Mouse (Mus musculus): ENCODE measurements around the gene Bach2. TPM values are rescaled to one million over a fixed set of nuclear protein-coding genes. Genes with fewer than 3 reads are reported as not detected.

Bach2 gene
- polyA plus RNA-seq, 1 experiment from 2014 or later, result 18.8 TPM

DNA sequence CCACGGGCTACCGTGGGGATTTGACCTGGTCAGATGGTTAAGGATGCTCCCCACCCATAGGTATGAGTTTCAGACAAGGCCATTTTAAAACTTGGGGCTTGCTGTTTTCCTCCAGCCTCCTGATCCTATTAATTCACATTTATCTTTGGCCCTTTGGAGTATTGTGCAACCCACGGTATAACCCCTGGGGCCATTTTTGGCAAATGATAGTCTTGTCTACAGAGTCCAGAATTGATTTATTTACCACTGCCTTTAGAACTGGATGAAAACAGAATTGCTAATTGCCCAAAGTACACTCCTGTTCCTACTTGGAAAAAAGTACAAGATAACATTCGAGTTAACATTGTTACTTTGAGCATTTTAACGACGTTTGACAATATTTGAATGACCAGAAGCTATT, 7.0 kb downstream of the Bach2 start:
- H3K4me1 ChIP-seq (ENCODE audit: control insufficient read depth, insufficient read depth, low read length), result peaks cover 57% of the 10 kb centered on the region
- no peak overlapping the region for H3K4me2 ChIP-seq (ENCODE audit: low read length)
- no peaks in the 10 kb centered on the region for H3K36me3 ChIP-seq (ENCODE audit: control insufficient read depth, insufficient read depth, low read length)
- no peak overlapping the region for H3K27ac ChIP-seq (ENCODE audit: low read length)
- H3K9me3 ChIP-seq (replicated peaks; ENCODE audit: control insufficient read depth, low read length, poor library complexity, severe bottlenecking), result no peaks in the 10 kb centered on the region
- no peak for ATAC-seq
- H3K4me3 ChIP-seq (ENCODE audit: low read depth, low read length), result no peak overlapping the region
- H3K9ac ChIP-seq (ENCODE audit: low read depth, low read length), result no peak overlapping the region
- H3K27me3 ChIP-seq (ENCODE audit: control insufficient read depth, insufficient read depth, low read depth, low read length), result no peaks in the 10 kb centered on the region
- WGBS, result 87% methylated on average over 6 of the region's 6 CpGs

DNA sequence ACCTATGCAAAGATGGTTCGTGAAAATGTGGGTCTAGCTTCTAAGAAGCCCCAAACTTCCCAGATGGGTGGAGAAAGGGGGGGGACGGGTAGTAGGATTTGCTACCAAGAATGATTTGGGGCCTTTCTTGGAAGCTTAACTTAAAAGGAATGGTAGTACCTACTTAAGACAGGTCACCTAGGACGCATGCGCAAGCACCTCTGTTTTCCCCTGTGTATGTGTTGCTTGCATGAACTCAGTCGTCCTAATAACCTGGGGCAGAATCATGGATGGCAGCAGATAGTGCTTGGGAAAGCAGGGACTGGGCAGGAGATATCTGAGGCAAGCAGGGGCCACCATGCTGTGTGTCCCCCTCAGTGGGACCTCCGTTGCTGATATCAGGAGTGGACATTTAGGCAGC, 7.4 kb downstream of the Bach2 start:
- no peak overlapping the region for H3K4me3 ChIP-seq (ENCODE audit: low read depth, low read length)
- H3K27me3 ChIP-seq (ENCODE audit: control insufficient read depth, insufficient read depth, low read depth, low read length), result no peaks in the 10 kb centered on the region
- WGBS, result 82% methylated on average over 6 of the region's 6 CpGs
- H3K9ac ChIP-seq (ENCODE audit: low read depth, low read length), result no peak overlapping the region
- H3K36me3 ChIP-seq (ENCODE audit: control insufficient read depth, insufficient read depth, low read length), result no peaks in the 10 kb centered on the region
- H3K4me2 ChIP-seq (ENCODE audit: low read length), result no peak overlapping the region
- no peak overlapping the region for H3K27ac ChIP-seq (ENCODE audit: low read length)
- H3K9me3 ChIP-seq (replicated peaks; ENCODE audit: control insufficient read depth, low read length, poor library complexity, severe bottlenecking), result no peaks in the 10 kb centered on the region
- ATAC-seq, result no peak
- H3K4me1 ChIP-seq (ENCODE audit: control insufficient read depth, insufficient read depth, low read length), result peaks cover 57% of the 10 kb centered on the region

DNA sequence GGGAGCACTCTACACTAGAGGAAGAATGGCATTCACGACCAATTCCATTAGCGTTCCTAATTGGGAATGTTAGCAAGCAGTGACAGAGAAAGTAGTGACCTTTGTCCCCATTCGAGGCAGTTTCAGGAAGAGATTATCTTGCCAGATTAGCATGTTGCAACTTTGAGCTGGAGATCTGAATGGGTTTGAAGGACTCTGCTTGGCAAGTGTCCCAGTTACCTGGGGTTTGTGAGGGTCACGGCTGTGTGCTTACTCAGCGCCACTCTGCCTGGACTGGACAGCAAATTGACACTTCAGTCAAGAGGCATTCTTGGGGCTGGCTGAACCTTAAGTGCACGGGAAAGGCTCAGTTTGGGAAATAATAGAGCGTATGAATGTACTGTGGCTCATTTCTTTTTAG, 8.2 kb downstream of the Bach2 start:
- no peak overlapping the region for H3K9ac ChIP-seq (ENCODE audit: low read depth, low read length)
- H3K4me1 ChIP-seq (ENCODE audit: control insufficient read depth, insufficient read depth, low read length), result peaks cover 55% of the 10 kb centered on the region
- H3K27me3 ChIP-seq (ENCODE audit: control insufficient read depth, insufficient read depth, low read depth, low read length), result no peaks in the 10 kb centered on the region
- WGBS, result 16% methylated on average over 7 of the region's 7 CpGs
- H3K4me3 ChIP-seq (ENCODE audit: low read depth, low read length), result no peak overlapping the region
- H3K36me3 ChIP-seq (ENCODE audit: control insufficient read depth, insufficient read depth, low read length), result no peaks in the 10 kb centered on the region
- no peaks in the 10 kb centered on the region for H3K9me3 ChIP-seq (replicated peaks; ENCODE audit: control insufficient read depth, low read length, poor library complexity, severe bottlenecking)
- H3K4me2 ChIP-seq (ENCODE audit: low read length), result no peak overlapping the region
- 0 out of 2 replicates have a peak overlapping the region, but pooled peaks have one; percentile 5 for H3K27ac ChIP-seq (ENCODE audit: low read length)
- ATAC-seq, result no peak

DNA sequence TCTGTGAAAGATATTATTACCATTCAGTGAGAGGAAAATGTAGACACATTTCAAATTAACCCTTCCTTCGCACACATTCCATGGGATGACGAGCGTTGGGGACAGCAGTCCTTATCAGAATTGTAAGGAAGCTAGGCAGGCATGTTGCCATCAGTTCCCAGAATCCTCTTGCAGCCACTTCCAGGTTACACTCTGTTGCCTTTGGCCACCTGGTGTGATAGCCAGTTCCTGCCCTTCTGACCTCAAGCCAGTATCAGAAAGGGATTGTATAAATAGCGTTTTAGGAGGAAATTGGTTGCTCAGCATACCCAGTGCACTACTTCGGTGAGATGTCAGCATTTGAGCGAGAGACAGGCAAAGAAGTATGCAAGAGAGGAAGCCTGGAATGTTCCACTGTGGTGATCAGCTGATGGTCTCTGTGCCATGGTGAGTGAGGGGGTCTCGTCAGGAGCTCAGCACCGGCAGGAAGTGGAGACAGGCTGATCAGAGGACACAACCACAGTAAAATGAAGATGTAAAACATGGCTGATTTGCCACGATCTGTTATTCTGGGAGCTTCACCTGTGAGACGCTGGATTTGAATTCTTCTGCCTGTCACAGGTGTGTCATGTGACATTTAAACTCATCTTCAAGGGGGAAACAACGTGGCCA, 9.0 kb downstream of the Bach2 start:
- H3K4me2 ChIP-seq (ENCODE audit: low read length), result no peak overlapping the region
- H3K27me3 ChIP-seq (ENCODE audit: control insufficient read depth, insufficient read depth, low read depth, low read length), result no peaks in the 10 kb centered on the region
- H3K4me1 ChIP-seq (ENCODE audit: control insufficient read depth, insufficient read depth, low read length), result peaks cover 53% of the 10 kb centered on the region
- 64% methylated on average over 11 of the region's 11 CpGs for WGBS
- no peaks in the 10 kb centered on the region for H3K9me3 ChIP-seq (replicated peaks; ENCODE audit: control insufficient read depth, low read length, poor library complexity, severe bottlenecking)
- H3K4me3 ChIP-seq (ENCODE audit: low read depth, low read length), result no peak overlapping the region
- H3K36me3 ChIP-seq (ENCODE audit: control insufficient read depth, insufficient read depth, low read length), result no peaks in the 10 kb centered on the region
- no peak for ATAC-seq
- no peak overlapping the region for H3K27ac ChIP-seq (ENCODE audit: low read length)
- H3K9ac ChIP-seq (ENCODE audit: low read depth, low read length), result no peak overlapping the region

DNA sequence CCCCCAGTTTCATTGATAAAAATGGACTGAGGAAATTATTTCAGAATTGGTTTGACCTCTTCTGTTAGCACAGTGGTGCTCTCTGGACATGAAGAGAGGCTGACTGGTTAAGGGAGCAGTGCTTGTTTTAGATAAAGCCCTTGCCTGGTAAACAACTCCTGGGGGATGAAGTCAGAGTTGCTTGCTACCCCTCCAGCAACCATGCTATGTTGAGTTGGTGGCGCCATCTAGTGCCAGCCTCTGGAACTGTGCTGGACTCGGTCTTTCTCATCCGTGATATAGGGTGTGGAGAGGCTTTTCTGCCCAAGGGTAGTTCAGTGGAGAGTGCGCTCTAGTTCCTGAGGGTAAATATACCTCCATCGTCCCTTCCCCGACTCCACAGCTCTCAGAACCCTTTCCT, 9.6 kb downstream of the Bach2 start:
- 42% methylated on average over 6 of the region's 6 CpGs for WGBS
- Histone ChIP-seq H3K27me3 (ENCODE audit: control insufficient read depth, insufficient read depth, low read depth, low read length) (no peaks in the 10 kb centered on the region), H3K4me2 (ENCODE audit: low read length) (no peak overlapping the region), H3K4me3 (ENCODE audit: low read depth, low read length) (no peak overlapping the region), H3K4me1 (ENCODE audit: control insufficient read depth, insufficient read depth, low read length) (peaks cover 48% of the 10 kb centered on the region), H3K27ac (ENCODE audit: low read length) (no peak overlapping the region), H3K9me3 (replicated peaks; ENCODE audit: control insufficient read depth, low read length, poor library complexity, severe bottlenecking) (no peaks in the 10 kb centered on the region), H3K9ac (ENCODE audit: low read depth, low read length) (no peak overlapping the region), H3K36me3 (ENCODE audit: control insufficient read depth, insufficient read depth, low read length) (no peaks in the 10 kb centered on the region)
- ATAC-seq, result no peak

DNA sequence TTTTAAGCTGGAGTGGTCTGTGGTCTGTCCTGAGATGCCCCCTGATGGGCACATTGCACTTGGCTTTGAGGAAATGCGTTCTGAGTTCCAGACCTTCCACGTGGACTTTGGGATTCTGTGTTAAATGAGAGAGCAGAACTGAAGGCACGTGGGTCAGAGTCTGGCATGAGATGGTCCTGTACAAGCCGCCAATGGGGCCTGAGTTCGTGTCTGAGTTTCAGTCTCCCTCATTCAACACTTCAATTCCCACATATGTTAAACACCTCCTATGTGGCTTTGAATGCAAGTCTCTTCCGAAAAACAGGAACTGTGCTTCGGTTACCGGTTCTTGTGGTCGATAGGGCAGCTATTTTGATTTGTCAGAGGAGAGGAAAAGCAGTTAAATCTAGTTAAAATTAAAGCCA, 10.4 kb downstream of the Bach2 start:
- Histone ChIP-seq H3K27ac (ENCODE audit: low read length) (no peak overlapping the region), H3K4me3 (ENCODE audit: low read depth, low read length) (no peak overlapping the region), H3K9ac (ENCODE audit: low read depth, low read length) (no peak overlapping the region), H3K9me3 (replicated peaks; ENCODE audit: control insufficient read depth, low read length, poor library complexity, severe bottlenecking) (no peaks in the 10 kb centered on the region), H3K27me3 (ENCODE audit: control insufficient read depth, insufficient read depth, low read depth, low read length) (no peaks in the 10 kb centered on the region), H3K36me3 (ENCODE audit: control insufficient read depth, insufficient read depth, low read length) (no peaks in the 10 kb centered on the region), H3K4me2 (ENCODE audit: low read length) (no peak overlapping the region), H3K4me1 (ENCODE audit: control insufficient read depth, insufficient read depth, low read length) (peaks cover 44% of the 10 kb centered on the region)
- ATAC-seq, result no peak
- WGBS, result 65% methylated on average over 9 of the region's 9 CpGs

DNA sequence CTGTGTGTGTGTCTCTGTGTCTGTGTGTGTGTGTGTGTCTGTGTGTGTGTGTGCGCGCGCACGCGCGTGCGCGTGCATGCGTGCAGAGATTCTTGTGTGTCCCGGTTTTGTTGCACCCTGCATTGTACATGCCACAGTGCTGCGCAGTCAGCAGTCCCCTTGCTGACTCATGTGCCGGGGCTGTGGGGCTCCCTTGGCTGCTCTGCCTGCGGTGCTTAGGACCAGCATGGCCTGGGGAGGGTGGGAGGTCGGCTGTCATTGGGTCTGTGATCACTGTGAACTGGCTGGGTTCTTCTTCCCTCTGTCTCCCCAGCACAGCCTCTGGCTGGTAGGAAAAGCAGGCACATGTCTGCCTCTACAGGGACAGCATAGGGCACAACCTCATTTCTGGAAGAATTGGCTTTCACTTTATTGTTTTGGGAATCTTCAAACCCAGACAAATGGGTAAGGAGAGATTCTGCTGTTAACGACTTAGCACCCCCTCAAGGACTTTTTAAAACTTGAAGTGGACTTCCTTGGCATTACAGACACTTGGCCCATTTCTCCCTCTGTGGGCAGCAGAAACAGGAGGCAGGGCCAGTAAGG, 11.2 kb downstream of the Bach2 start:
- H3K4me2 ChIP-seq (ENCODE audit: low read length), result peak overlapping the region; percentile 33
- no peaks in the 10 kb centered on the region for H3K27me3 ChIP-seq (ENCODE audit: control insufficient read depth, insufficient read depth, low read depth, low read length)
- ATAC-seq, result peak; percentile 50
- H3K27ac ChIP-seq (ENCODE audit: low read length), result peak overlapping the region; percentile 55
- H3K36me3 ChIP-seq (ENCODE audit: control insufficient read depth, insufficient read depth, low read length), result no peaks in the 10 kb centered on the region
- WGBS, result 65% methylated on average over 15 of the region's 15 CpGs
- H3K4me3 ChIP-seq (ENCODE audit: low read depth, low read length), result no peak overlapping the region
- H3K9ac ChIP-seq (ENCODE audit: low read depth, low read length), result 0 out of 2 replicates have a peak overlapping the region, but pooled peaks have one; percentile 28
- peaks cover 48% of the 10 kb centered on the region for H3K4me1 ChIP-seq (ENCODE audit: control insufficient read depth, insufficient read depth, low read length)
- no peaks in the 10 kb centered on the region for H3K9me3 ChIP-seq (replicated peaks; ENCODE audit: control insufficient read depth, low read length, poor library complexity, severe bottlenecking)

DNA sequence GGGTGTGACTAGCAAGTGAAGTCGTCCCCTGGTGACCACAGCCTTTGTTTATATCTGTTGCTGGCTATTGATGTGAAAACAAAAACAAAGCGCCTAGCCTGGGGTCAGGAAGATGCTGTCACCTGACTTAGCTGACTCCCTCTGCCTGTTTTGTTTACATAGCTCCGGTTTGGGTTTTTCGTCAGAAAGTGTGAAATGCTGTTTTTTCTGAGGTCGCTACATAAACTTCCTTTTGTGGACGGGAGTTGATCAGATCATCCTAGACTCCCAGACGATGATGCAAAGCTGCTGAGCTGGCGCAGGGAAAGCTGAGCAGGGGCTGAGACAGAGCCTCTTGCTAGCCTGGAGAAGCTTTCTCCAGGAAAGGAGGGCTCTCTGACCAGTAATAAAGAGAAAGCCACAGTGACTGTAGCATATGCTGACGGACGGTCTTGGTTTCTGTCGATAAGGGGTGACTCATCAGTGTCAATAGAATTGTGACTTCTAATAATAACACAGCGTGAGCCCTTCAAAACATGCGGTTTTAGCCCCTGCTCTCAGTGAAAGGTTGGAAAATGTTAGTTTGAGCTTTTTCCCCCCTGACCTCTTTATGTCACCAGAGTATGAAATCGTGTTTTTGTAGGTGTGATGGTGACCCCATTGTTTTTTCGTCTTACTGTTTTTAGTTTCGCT, 11.9 kb downstream of the Bach2 start:
- no peak overlapping the region for H3K4me3 ChIP-seq (ENCODE audit: low read depth, low read length)
- peak overlapping the region; percentile 55 for H3K27ac ChIP-seq (ENCODE audit: low read length)
- H3K9ac ChIP-seq (ENCODE audit: low read depth, low read length), result peak overlapping the region; percentile 49
- H3K27me3 ChIP-seq (ENCODE audit: control insufficient read depth, insufficient read depth, low read depth, low read length), result no peaks in the 10 kb centered on the region
- H3K9me3 ChIP-seq (replicated peaks; ENCODE audit: control insufficient read depth, low read length, poor library complexity, severe bottlenecking), result no peaks in the 10 kb centered on the region
- peaks cover 48% of the 10 kb centered on the region for H3K4me1 ChIP-seq (ENCODE audit: control insufficient read depth, insufficient read depth, low read length)
- peak; percentile 33; the same call in 1 of the 2 replicates for ATAC-seq
- no peaks in the 10 kb centered on the region for H3K36me3 ChIP-seq (ENCODE audit: control insufficient read depth, insufficient read depth, low read length)
- peak overlapping the region; percentile 33 for H3K4me2 ChIP-seq (ENCODE audit: low read length)
- 5% methylated on average over 16 of the region's 16 CpGs for WGBS

DNA sequence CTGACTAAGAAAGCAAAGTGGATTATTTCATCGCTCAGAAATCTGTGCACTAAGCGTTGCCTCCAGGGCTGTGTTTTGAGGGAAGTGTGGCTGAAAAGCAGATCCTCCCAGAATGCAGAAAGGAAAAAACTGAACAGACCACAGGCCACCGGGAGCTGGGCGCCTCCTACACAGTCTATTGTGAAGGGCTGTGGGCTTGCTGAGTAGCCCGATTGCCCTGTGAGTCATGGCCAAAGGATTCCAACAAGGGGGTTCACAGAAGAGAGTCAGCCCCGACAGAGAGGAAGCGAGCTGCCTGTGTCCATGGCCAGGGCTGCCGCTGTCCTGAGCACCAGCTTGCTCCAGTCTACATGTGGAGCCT, 12.4 kb downstream of the Bach2 start:
- ATAC-seq, result peak; percentile 44
- Histone ChIP-seq H3K9me3 (replicated peaks; ENCODE audit: control insufficient read depth, low read length, poor library complexity, severe bottlenecking) (no peaks in the 10 kb centered on the region), H3K4me3 (ENCODE audit: low read depth, low read length) (no peak overlapping the region), H3K36me3 (ENCODE audit: control insufficient read depth, insufficient read depth, low read length) (no peaks in the 10 kb centered on the region), H3K27ac (ENCODE audit: low read length) (peak overlapping the region; percentile 51), H3K9ac (ENCODE audit: low read depth, low read length) (peak overlapping the region; percentile 30), H3K4me2 (ENCODE audit: low read length) (peak overlapping the region; percentile 33), H3K4me1 (ENCODE audit: control insufficient read depth, insufficient read depth, low read length) (peaks cover 48% of the 10 kb centered on the region), H3K27me3 (ENCODE audit: control insufficient read depth, insufficient read depth, low read depth, low read length) (no peaks in the 10 kb centered on the region)
- WGBS, result 2% methylated on average over 8 of the region's 8 CpGs

Measured in midbrain, embryonic 16.5 days (tissue).